Mouse (Mus musculus): ENCODE data around the gene Rnaset2a. TPM values are rescaled to one million over a fixed set of nuclear protein-coding genes. Genes with fewer than 3 reads are reported as not detected.

Gene Rnaset2a
- polyA plus RNA-seq (2017; shearing (Covaris generic)): 82.4 TPM

GRCm38 (mm10) chr17:8147439-8148316 lies at the start of gene Rnaset2a, which contains the start of gene Gm49673:
Rnaset2a (minus strand) TSS chr17:8148097.
Gm49673 (minus strand) TSS chr17:8147788.

GRCm38 (mm10) chr17:8164701-8165607 lies 17.1 kb upstream of the Rnaset2a start, which contains the start of gene Fgfr1op:
Fgfr1op (plus strand) TSS chr17:8165501.

Other genes with a start within 250 kb of the Rnaset2a start
- gene Tagap, start 222.1 kb downstream of the Rnaset2a start, polyA plus RNA-seq (2017; shearing (Covaris generic)): 128 TPM
- 20.8 TPM for gene Rsph3a, start 202.5 kb downstream of the Rnaset2a start, polyA plus RNA-seq (2017; shearing (Covaris generic))
- 0.19 TPM for gene Gm49673, start 309 bp downstream of the Rnaset2a start, polyA plus RNA-seq (2017; shearing (Covaris generic))
- 20.8 TPM for gene Fgfr1op, start 17.4 kb upstream of the Rnaset2a start, polyA plus RNA-seq (2017; shearing (Covaris generic))
- 41.0 TPM for gene Ccr6, start 87.9 kb upstream of the Rnaset2a start, polyA plus RNA-seq (2017; shearing (Covaris generic))
- gene Mpc1, start 134.8 kb upstream of the Rnaset2a start, polyA plus RNA-seq (2017; shearing (Covaris generic)): 164 TPM
- gene Sft2d1, start 163.0 kb upstream of the Rnaset2a start, polyA plus RNA-seq (2017; shearing (Covaris generic)): 181 TPM
- 0.14 TPM for gene Prr18, start 189.4 kb upstream of the Rnaset2a start, polyA plus RNA-seq (2017; shearing (Covaris generic))
- 0.29 TPM for gene T2, start 207.9 kb upstream of the Rnaset2a start, polyA plus RNA-seq (2017; shearing (Covaris generic))

Data from CD4-positive, CD25-positive, alpha-beta regulatory T cell (primary cell).